Mouse (Mus musculus) hindbrain, embryonic 12.5 days (tissue): ENCODE measurements around the gene Med13l. TPM values are rescaled to one million over a fixed set of nuclear protein-coding genes. Genes with fewer than 3 reads are reported as not detected.

ENCODE experiments used
- ATAC-seq: fragments of 200-750 bp; cut with Nextera tagmentation; 2 replicates; pipeline ENCODE4 v1.8.0; 2017; ENCODE audit warnings: moderate TSS enrichment; ENCODE audit not compliant: low FRiP score
- H3K27ac ChIP-seq: fragments of 300-500 bp; sonication (generic); 2 replicates; pipeline ENCODE4 v1.5.1; 2016; ENCODE audit warnings: mild to moderate bottlenecking
- H3K27me3 ChIP-seq: fragments of 300-500 bp; sonication (generic); 2 replicates; pipeline ENCODE4 v1.6.1; 2016; ENCODE audit warnings: mild to moderate bottlenecking
- H3K36me3 ChIP-seq: fragments of 300-500 bp; sonication (generic); 2 replicates; pipeline ENCODE4 v1.6.1; 2016; ENCODE audit warnings: mild to moderate bottlenecking
- H3K4me1 ChIP-seq: fragments of 300-500 bp; sonication (generic); 2 replicates; pipeline ENCODE4 v1.6.1; 2016
- H3K4me2 ChIP-seq: fragments of 300-500 bp; sonication (generic); replicated peaks from 2 replicates; pipeline ENCODE4 v1.6.1; 2016; ENCODE audit warnings: mild to moderate bottlenecking
- H3K4me3 ChIP-seq: fragments of 300-500 bp; sonication (generic); 2 replicates; pipeline ENCODE4 v1.5.1; 2016; ENCODE audit warnings: mild to moderate bottlenecking
- H3K9ac ChIP-seq: fragments of 300-500 bp; sonication (generic); 2 replicates; pipeline ENCODE4 v1.6.1; 2016; ENCODE audit warnings: mild to moderate bottlenecking, moderate library complexity
- H3K9me3 ChIP-seq: fragments of 300-500 bp; sonication (generic); replicated peaks from 2 replicates; pipeline ENCODE4 v1.6.1; 2016; ENCODE audit warnings: mild to moderate bottlenecking
- WGBS: fragments of 180-500 bp; shearing (Covaris S2); methylation state at CpG from one replicate; pipeline ENCODE4 v1.1.7; 2016; 5-methylcytosine and 5-hydroxymethylcytosine counted together
- polyA plus RNA-seq: library from polyadenylated mRNA; unstranded; fragments of >200 nt; fragmentation: Nextera tagmentation; extraction: Ambion mirVana; gene quantifications from 2 replicates; pipeline ENCODE4 v1.2.1, GENCODE M21; 2016

Med13l gene
- polyA plus RNA-seq, 1 experiment from 2014 or later, result 18.7 TPM

- Histone ChIP-seq H3K4me1 (peaks cover 51% of the 10 kb centered on the region), H3K9me3 (no peaks in the 10 kb centered on the region), H3K27ac (0 out of 2 replicates have a peak overlapping the region, but pooled peaks have one; percentile 12), H3K36me3 (no peaks in the 10 kb centered on the region), H3K27me3 (no peaks in the 10 kb centered on the region), H3K9ac (no peak overlapping the region), H3K4me3 (no peak overlapping the region), H3K4me2 (no peak overlapping the region)
- ATAC-seq, result no peak
- 73% methylated on average over 4 of the region's 4 CpGs for WGBS
Measured at GRCm38 (mm10) chr5:118621877-118622276, 61.4 kb downstream of the Med13l start.

GRCm38 (mm10) chr5:118622346-118622745 lies 61.9 kb downstream of the Med13l start:
- H3K27me3 ChIP-seq, result no peaks in the 10 kb centered on the region
- no peak overlapping the region for H3K9ac ChIP-seq
- no peaks in the 10 kb centered on the region for H3K9me3 ChIP-seq
- H3K27ac ChIP-seq, result 0 out of 2 replicates have a peak overlapping the region, but pooled peaks have one; percentile 12
- no peak overlapping the region for H3K4me3 ChIP-seq
- H3K4me1 ChIP-seq, result peaks cover 47% of the 10 kb centered on the region
- H3K36me3 ChIP-seq, result no peaks in the 10 kb centered on the region
- no peak for ATAC-seq
- 89% methylated on average over 5 of the region's 5 CpGs for WGBS
- no peak overlapping the region for H3K4me2 ChIP-seq

- Histone ChIP-seq H3K4me3 (no peak overlapping the region), H3K4me1 (peaks cover 36% of the 10 kb centered on the region), H3K4me2 (no peak overlapping the region), H3K27ac (no peak overlapping the region), H3K27me3 (no peaks in the 10 kb centered on the region), H3K9ac (no peak overlapping the region), H3K9me3 (no peaks in the 10 kb centered on the region), H3K36me3 (no peaks in the 10 kb centered on the region)
- 81% methylated on average over 5 of the region's 5 CpGs for WGBS
- ATAC-seq, result no peak
Measured at GRCm38 (mm10) chr5:118623797-118624196, 63.3 kb downstream of the Med13l start.

- 91% methylated on average over 5 of the region's 5 CpGs for WGBS
- no peak overlapping the region for H3K4me2 ChIP-seq
- H3K27me3 ChIP-seq, result no peaks in the 10 kb centered on the region
- H3K27ac ChIP-seq, result no peak overlapping the region
- H3K4me3 ChIP-seq, result no peak overlapping the region
- no peak overlapping the region for H3K9ac ChIP-seq
- no peaks in the 10 kb centered on the region for H3K9me3 ChIP-seq
- H3K4me1 ChIP-seq, result peaks cover 16% of the 10 kb centered on the region
- no peaks in the 10 kb centered on the region for H3K36me3 ChIP-seq
- ATAC-seq, result no peak
Measured at GRCm38 (mm10) chr5:118627630-118628029, 67.2 kb downstream of the Med13l start.

- Histone ChIP-seq H3K4me2 (no peak overlapping the region), H3K9ac (no peak overlapping the region), H3K4me1 (peaks cover 21% of the 10 kb centered on the region), H3K4me3 (no peak overlapping the region), H3K36me3 (no peaks in the 10 kb centered on the region), H3K27ac (no peak overlapping the region), H3K27me3 (no peaks in the 10 kb centered on the region), H3K9me3 (no peaks in the 10 kb centered on the region)
- ATAC-seq, result no peak
- 94% methylated on average over 4 of the region's 4 CpGs for WGBS
Measured at GRCm38 (mm10) chr5:118628211-118628610, 67.7 kb downstream of the Med13l start.

GRCm38 (mm10) chr5:118632346-118632745 lies 71.9 kb downstream of the Med13l start:
- H3K9ac ChIP-seq, result no peak overlapping the region
- H3K4me3 ChIP-seq, result no peak overlapping the region
- H3K27me3 ChIP-seq, result no peaks in the 10 kb centered on the region
- H3K9me3 ChIP-seq, result no peaks in the 10 kb centered on the region
- H3K4me2 ChIP-seq, result no peak overlapping the region
- H3K4me1 ChIP-seq, result peaks cover 37% of the 10 kb centered on the region
- no peaks in the 10 kb centered on the region for H3K36me3 ChIP-seq
- no peak overlapping the region for H3K27ac ChIP-seq
- WGBS, result 77% methylated on average over 8 of the region's 8 CpGs
- ATAC-seq, result no peak

- WGBS, result 78% methylated on average over 8 of the region's 8 CpGs
- no peak overlapping the region for H3K27ac ChIP-seq
Measured at GRCm38 (mm10) chr5:118633106-118633505, 72.6 kb downstream of the Med13l start.

GRCm38 (mm10) chr5:118635476-118636187 lies 75.2 kb downstream of the Med13l start:
- Histone ChIP-seq H3K4me1 (peaks cover 42% of the 10 kb centered on the region), H3K27ac (peak overlapping the region; percentile 73), H3K9me3 (no peaks in the 10 kb centered on the region), H3K27me3 (no peaks in the 10 kb centered on the region), H3K9ac (no peak overlapping the region), H3K4me2 (0 out of 2 replicates have a peak overlapping the region, but pooled peaks have one; percentile 7), H3K4me3 (no peak overlapping the region), H3K36me3 (no peaks in the 10 kb centered on the region)
- 18% methylated on average over 11 of the region's 11 CpGs for WGBS
- ATAC-seq, result peak; percentile 61

More at GRCm38 (mm10) chr5:118633106-118633505, 72.6 kb downstream of the Med13l start:
- no peaks in the 10 kb centered on the region for H3K27me3 ChIP-seq
- H3K4me1 ChIP-seq, result peaks cover 37% of the 10 kb centered on the region
- H3K4me2 ChIP-seq, result no peak overlapping the region
- H3K4me3 ChIP-seq, result no peak overlapping the region
- no peak overlapping the region for H3K9ac ChIP-seq
- no peaks in the 10 kb centered on the region for H3K9me3 ChIP-seq
- no peaks in the 10 kb centered on the region for H3K36me3 ChIP-seq
- ATAC-seq, result no peak

GRCm38 (mm10) chr5:118636399-118637369 lies 76.2 kb downstream of the Med13l start:
- no peak overlapping the region for H3K9ac ChIP-seq
- peaks cover 42% of the 10 kb centered on the region for H3K4me1 ChIP-seq
- no peak overlapping the region for H3K4me2 ChIP-seq
- no peaks in the 10 kb centered on the region for H3K9me3 ChIP-seq
- H3K4me3 ChIP-seq, result no peak overlapping the region
- peak overlapping the region; percentile 73 for H3K27ac ChIP-seq
- 90% methylated on average over 16 of the region's 16 CpGs for WGBS
- H3K27me3 ChIP-seq, result no peaks in the 10 kb centered on the region
- no peak for ATAC-seq
- no peaks in the 10 kb centered on the region for H3K36me3 ChIP-seq

- H3K27ac ChIP-seq, result no peak overlapping the region
- ATAC-seq, result no peak
- H3K9me3 ChIP-seq, result no peaks in the 10 kb centered on the region
- no peaks in the 10 kb centered on the region for H3K36me3 ChIP-seq
- no peaks in the 10 kb centered on the region for H3K27me3 ChIP-seq
- no peak overlapping the region for H3K4me2 ChIP-seq
- no peak overlapping the region for H3K4me3 ChIP-seq
- 66% methylated on average over 4 of the region's 4 CpGs for WGBS
- H3K4me1 ChIP-seq, result peaks cover 37% of the 10 kb centered on the region
- H3K9ac ChIP-seq, result no peak overlapping the region
Measured at GRCm38 (mm10) chr5:118637931-118638330, 77.5 kb downstream of the Med13l start.

- Histone ChIP-seq H3K27me3 (no peaks in the 10 kb centered on the region), H3K4me1 (peaks cover 40% of the 10 kb centered on the region), H3K36me3 (no peaks in the 10 kb centered on the region), H3K9ac (no peak overlapping the region), H3K4me2 (no peak overlapping the region), H3K4me3 (no peak overlapping the region), H3K27ac (no peak overlapping the region), H3K9me3 (no peaks in the 10 kb centered on the region)
- WGBS, result 87% methylated on average over 9 of the region's 9 CpGs
- no peak for ATAC-seq
Measured at GRCm38 (mm10) chr5:118638534-118639109, 78.1 kb downstream of the Med13l start.

- Histone ChIP-seq H3K27me3 (no peaks in the 10 kb centered on the region), H3K27ac (no peak overlapping the region), H3K4me3 (no peak overlapping the region), H3K9ac (no peak overlapping the region), H3K9me3 (no peaks in the 10 kb centered on the region), H3K4me1 (peaks cover 40% of the 10 kb centered on the region), H3K4me2 (no peak overlapping the region), H3K36me3 (no peaks in the 10 kb centered on the region)
- ATAC-seq, result no peak
- 72% methylated on average over 5 of the region's 5 CpGs for WGBS
Measured at GRCm38 (mm10) chr5:118639117-118639707, 78.7 kb downstream of the Med13l start.
